Mouse (Mus musculus): Measurements from ENCODE around the gene Alox12. TPM values are rescaled to one million over a fixed set of nuclear protein-coding genes. Genes with fewer than 3 reads are reported as not detected.

Alox12 gene
- total and polyA plus RNA-seq, 3 experiments, result 0.03 TPM; not detected in 2

DNA sequence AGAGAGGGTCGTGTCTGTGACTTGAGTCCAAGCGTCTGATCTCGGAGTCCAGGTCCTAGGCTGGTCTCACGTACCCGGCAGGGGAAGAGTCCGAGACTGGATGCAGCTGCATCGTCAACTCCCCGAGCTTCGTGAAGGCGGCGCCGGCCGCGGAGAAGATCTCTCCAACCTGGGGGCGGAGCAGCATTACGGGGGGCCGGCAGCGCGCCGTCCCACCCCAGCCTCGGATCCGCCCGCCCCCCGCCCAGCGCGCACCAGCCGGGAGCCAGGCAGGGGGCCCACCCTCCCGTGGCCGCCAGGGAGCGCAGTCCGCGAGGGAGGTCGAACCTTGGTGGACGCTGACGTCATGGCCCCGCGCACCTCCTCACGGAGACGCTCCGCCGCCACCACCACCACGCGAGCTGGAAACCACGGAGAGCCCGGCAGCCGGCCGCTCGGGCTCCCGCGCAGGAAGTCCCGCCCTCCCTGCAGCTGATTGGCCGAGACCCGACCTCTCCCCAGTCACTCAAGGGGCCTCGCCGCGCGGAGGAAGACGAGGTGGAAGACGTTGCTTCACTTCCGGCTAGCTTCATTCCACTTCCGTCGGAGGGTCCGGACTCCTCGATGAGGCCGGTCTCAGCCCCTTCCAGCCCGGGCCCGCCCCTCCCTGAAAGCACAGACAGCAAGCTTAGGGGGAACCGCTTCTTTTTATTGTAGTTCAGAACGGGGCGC lies 17.5 kb downstream of the Alox12 start, which contains the start of gene 0610010K14Rik:
0610010K14Rik (minus strand) TSS at position 458 of the 711 bp plus-strand sequence.
- H3K4me1 ChIP-seq (ENCODE audit: control insufficient read depth in 1 of 2, insufficient read depth in 2 of 2, low read length in 2 of 2), result peaks cover 0 to 7% of the 10 kb centered on the region in 2 experiments; a peak in 3 of 4 replicates
- TF ChIP-seq CHD1 (IDR thresholded peaks at IDR 0.05; ENCODE audit: low read depth, low read length) (no peak), MAX (IDR thresholded peaks at IDR 0.05; ENCODE audit: low read length) (peak; percentile 81), USF1 (IDR thresholded peaks at IDR 0.05; ENCODE audit: low read depth, low read length) (peak; percentile 60; the same call in 1 of the 2 replicates), ETS1 (IDR thresholded peaks at IDR 0.05; ENCODE audit: low read depth, low read length) (peak; percentile 73; the same call in 1 of the 2 replicates), MXI1 (IDR thresholded peaks at IDR 0.05; ENCODE audit: low read depth, low read length) (peak; percentile 68), SMC3 (IDR thresholded peaks at IDR 0.05; ENCODE audit: low read depth, low read length) (0 out of 2 replicates have a peak, but pooled peaks have one; percentile 10), KAT2A (conservative IDR thresholded peaks at IDR 0.05; ENCODE audit: low read depth, low read length) (peak; percentile 76; the same call in 1 of the 2 replicates), EP300 (IDR thresholded peaks at IDR 0.05; ENCODE audit: low read depth in 1 of 2, low read length in 2 of 2) (0 out of 4 replicates have a peak, but pooled peaks of 1 of the 2 experiments have one; percentile 17), BHLHE40 (IDR thresholded peaks at IDR 0.05; ENCODE audit: borderline replicate concordance, low read depth, low read length) (no peak), GABPA (IDR thresholded peaks at IDR 0.05; ENCODE audit: low read depth, low read length) (no peak), MAZ (IDR thresholded peaks at IDR 0.05; ENCODE audit: low read depth, low read length) (peak; percentile 59), CHD2 (IDR thresholded peaks at IDR 0.05; ENCODE audit: low read length) (no peak), ZC3H11A (IDR thresholded peaks at IDR 0.05; ENCODE audit: low read depth, low read length) (no peak), RCOR1 (IDR thresholded peaks at IDR 0.05; ENCODE audit: low read depth, low read length) (peak; percentile 42; the same call in 1 of the 2 replicates), RAD21 (IDR thresholded peaks at IDR 0.05; ENCODE audit: low read depth, low read length) (no peak), NELFE (IDR thresholded peaks at IDR 0.05; ENCODE audit: low read depth, low read length) (peak; percentile 89), TBP (IDR thresholded peaks at IDR 0.05; ENCODE audit: low read depth, low read length) (peak; percentile 98), TCF12 (IDR thresholded peaks at IDR 0.05; ENCODE audit: low read depth, low read length) (peak; percentile 96), ELF1 (IDR thresholded peaks at IDR 0.05; ENCODE audit: low read depth, low read length) (peak; percentile 72; the same call in 1 of the 2 replicates), NRF1 (IDR thresholded peaks at IDR 0.05; ENCODE audit: insufficient read depth, low read depth, low read length, poor library complexity, severe bottlenecking) (peak; percentile 55), HCFC1 (IDR thresholded peaks at IDR 0.05; ENCODE audit: low read depth, low read length) (peak; percentile 87), CTCF (IDR thresholded peaks at IDR 0.05 in 2 of 3, conservative IDR thresholded peaks at IDR 0.05 in 1 of 3; ENCODE audit: control insufficient read depth in 1 of 3, insufficient read depth in 1 of 3, low read depth in 2 of 3, low read length in 3 of 3, poor library complexity in 1 of 3, severe bottlenecking in 1 of 3) (peak in 2 of 3 experiments; percentile 62 to 73; a peak in 4 of 6 replicates), ZKSCAN1 (IDR thresholded peaks at IDR 0.05; ENCODE audit: low read depth, low read length) (no peak), POLR2AphosphoS2 (IDR thresholded peaks at IDR 0.05; ENCODE audit: low read length) (peak; percentile 98), POLR2A (IDR thresholded peaks at IDR 0.05; ENCODE audit: control insufficient read depth in 1 of 2, insufficient read depth in 1 of 2, low read depth in 1 of 2, low read length in 2 of 2, poor library complexity in 1 of 2) (peak; percentile 92 to 94), MYC (IDR thresholded peaks at IDR 0.05; ENCODE audit: low read depth, low read length) (peak; percentile 66; the same call in 1 of the 2 replicates), JUND (IDR thresholded peaks at IDR 0.05; ENCODE audit: low read depth, low read length) (no peak), MEF2A (IDR thresholded peaks at IDR 0.05; ENCODE audit: extremely low read depth, insufficient replicate concordance, low read depth, low read length, poor library complexity, severe bottlenecking) (peak; percentile 21; the same call in 1 of the 2 replicates), SIN3A (IDR thresholded peaks at IDR 0.05; ENCODE audit: low read length) (peak; percentile 72), ZMIZ1 (IDR thresholded peaks at IDR 0.05; ENCODE audit: low read depth, low read length) (peak; percentile 63; the same call in 1 of the 2 replicates)

More for the DNA sequence above, 17.5 kb downstream of the Alox12 start, which contains the start of gene 0610010K14Rik:
- Histone ChIP-seq H3K27me3 (ENCODE audit: control insufficient read depth in 1 of 2, insufficient read depth in 2 of 2, low read length in 2 of 2) (no peaks in the 10 kb centered on the region), H3K4me3 (ENCODE audit: control insufficient read depth in 1 of 2, insufficient read depth in 1 of 2, low read depth in 2 of 2, low read length in 2 of 2) (peak within 1 kb of the TSS; percentile 87 to 92), H3K9ac (ENCODE audit: control insufficient read depth, low read depth, low read length, poor library complexity, severe bottlenecking) (peak within 1 kb of the TSS; percentile 87), H3K36me3 (ENCODE audit: control insufficient read depth in 1 of 2, insufficient read depth in 2 of 2, low read length in 2 of 2) (peaks cover 0 to 6% of the 10 kb centered on the region in 2 experiments; a peak in 1 of 4 replicates), H3K9me3 (replicated peaks; ENCODE audit: insufficient read depth, low read length) (no peaks in the 10 kb centered on the region), H3K79me2 (ENCODE audit: control insufficient read depth, insufficient read depth, low read length, poor library complexity) (peaks cover 17% of the 10 kb centered on the region), H3K27ac (ENCODE audit: control insufficient read depth, low read depth, low read length) (peak within 1 kb of the TSS; percentile 93)
- peak; percentile 99 for DNase-seq (ENCODE audit: low read depth, low spot score)
